ENCODE assay signal across 11 mouse cellular contexts in the genomic region with DNA sequence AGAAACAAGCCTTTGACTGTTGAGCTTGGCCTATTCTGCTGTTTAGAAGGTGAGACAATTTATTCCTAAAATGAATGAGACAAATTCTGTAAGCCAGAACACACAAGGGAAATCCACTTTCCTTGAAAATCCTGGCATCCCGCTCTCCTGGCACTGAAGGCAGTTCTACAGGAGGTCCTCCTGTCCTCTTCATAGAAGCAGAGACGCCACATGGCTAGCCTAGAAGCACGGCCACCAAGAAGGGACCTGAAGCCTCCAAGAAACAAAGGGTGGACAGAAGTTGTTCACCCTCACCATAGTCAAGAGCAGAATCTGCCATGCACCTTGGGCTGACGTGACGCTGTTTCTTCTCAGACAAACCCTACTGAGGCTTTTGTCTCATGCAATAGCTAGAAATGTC.
A peak's percentile ranks its signal among the peaks of the same experiment; 100 is the strongest.
DNase-seq lines count a peak whose midpoint lies in the region.
"Had no signal": no experiment of that assay in that cellular context is flagged by ENCODE, and none has a peak within 500 bp of the region (broad histone marks: within the 10 kb centered on the region; RNA-seq: fewer than 3 reads in every experiment).

No protein-coding gene starts in this region.

- DNase-seq in cerebellum, adult 11-12 months = peak; percentile 32
- DNase-seq in cerebellum, adult 11 months = no peak
- DNase-seq in cerebellum, adult 8-10 months = peak; percentile 9
- DNase-seq in cerebellum, postnatal 14 days = peak; percentile 41 to 63
- no peak for DNase-seq in retina, embryonic 14.5 days (ENCODE audit: low spot score)
- DNase-seq in gastrocnemius, postnatal 4 days (ENCODE audit: low spot score in 2 of 2) = no peak
- no peak for DNase-seq in adrenal gland, postnatal 10 days
- DNase-seq: adrenal gland, postnatal 14 days; forebrain, postnatal 0 days; gastrocnemius, postnatal 14 days; heart, postnatal 4 days had no signal

Comparison
In these comparisons a context has a peak if more than half of its experiments do, and no peak if none do; other contexts are left out.
1. DNase-seq: peak in cerebellum, adult 11-12 months (single experiment), cerebellum, adult 8-10 months (single experiment) and cerebellum, postnatal 14 days (2 of 2); none in cerebellum, adult 11 months (single experiment), retina, embryonic 14.5 days (single experiment), gastrocnemius, postnatal 4 days (0 of 2) and adrenal gland, postnatal 10 days (single experiment).